ENCODE assay signal across 9 mouse cellular contexts in genomic region chr17:47876776-47877714, GRCm38 (mm10). TPM values are rescaled to one million over a fixed set of nuclear protein-coding genes. Genes with fewer than 3 reads are reported as not detected.
DNase-seq lines count a peak whose midpoint lies in the region; ATAC-seq and TF ChIP-seq lines count a peak whose summit lies in the region.
"Had no signal": no experiment of that assay in that cellular context is flagged by ENCODE, and none has a peak within 500 bp of the region (broad histone marks: within the 10 kb centered on the region; RNA-seq: fewer than 3 reads in every experiment).

No protein-coding gene starts in this region.

- WGBS in liver, postnatal 0 days (ENCODE audit: insufficient replicate concordance) = 78% methylated on average over 26 of the region's 26 CpGs
- WGBS in liver, embryonic 11.5 days = 61% methylated on average over 26 of the region's 26 CpGs
- 10% methylated on average over 26 of the region's 26 CpGs for WGBS in hindbrain, embryonic 15.5 days
- 41% methylated on average over 26 of the region's 26 CpGs for WGBS in olfactory bulb, adult 2 months

- no peak for TF ChIP-seq EP300 in liver, postnatal 0 days (IDR thresholded peaks at IDR 0.05; ENCODE audit: low read depth)

- no peaks in the 10 kb centered on the region for H3K27me3 ChIP-seq in liver, postnatal 0 days (ENCODE audit: insufficient read depth, low read length)
- H3K27me3 ChIP-seq in liver, embryonic 11.5 days (replicated peaks; ENCODE audit: control insufficient read depth, insufficient read depth, low read length) = no peaks in the 10 kb centered on the region
- H3K27me3 ChIP-seq in hindbrain, embryonic 15.5 days = peaks cover 4% of the 10 kb centered on the region; the same call in 1 of the 2 replicates
- H3K27me3 ChIP-seq: liver, embryonic 13.5 days had no signal

- no peak for ATAC-seq in liver, postnatal 0 days
- ATAC-seq in liver, embryonic 11.5 days (replicated peaks; ENCODE audit: low FRiP score) = no peak
- ATAC-seq in hindbrain, embryonic 15.5 days (ENCODE audit: low FRiP score, low read depth) = peak; percentile 24; the same call in 1 of the 2 replicates

- H3K9me3 ChIP-seq in liver, postnatal 0 days (ENCODE audit: low read length) = no peaks in the 10 kb centered on the region
- no peaks in the 10 kb centered on the region for H3K9me3 ChIP-seq in liver, embryonic 11.5 days (ENCODE audit: control insufficient read depth, low read length)
- H3K9me3 ChIP-seq in hindbrain, embryonic 15.5 days = no peaks in the 10 kb centered on the region
- H3K9me3 ChIP-seq: liver, embryonic 13.5 days had no signal

- TF ChIP-seq CTCF in liver, postnatal 0 days (IDR thresholded peaks at IDR 0.05; ENCODE audit: low read depth) = no peak
- no peak for TF ChIP-seq CTCF in olfactory bulb, adult 2 months (IDR thresholded peaks at IDR 0.05; ENCODE audit: insufficient read depth, low read depth, low read length)

- no peak for TF ChIP-seq POLR2A in olfactory bulb, adult 2 months (IDR thresholded peaks at IDR 0.05; ENCODE audit: insufficient read depth, low read depth, low read length)

- peak; percentile 25 for DNase-seq in cerebellum, adult 11-12 months
- no peak for DNase-seq in cerebellum, postnatal 14 days
- DNase-seq in liver, postnatal 0 days = no peak
- DNase-seq in liver, embryonic 11.5 days (ENCODE audit: low spot score) = no peak
- DNase-seq in testis, postnatal 10 days (ENCODE audit: low spot score) = no peak
- no peak for DNase-seq in cerebellum, postnatal 25 days
- DNase-seq: liver, embryonic 13.5 days had no signal

- 0 out of 2 replicates have a peak overlapping the region, but pooled peaks have one; percentile 8 for H3K4me3 ChIP-seq in liver, postnatal 0 days (ENCODE audit: low read depth, low read length)
- H3K4me3 ChIP-seq in liver, embryonic 11.5 days (ENCODE audit: low read depth, low read length) = no peak overlapping the region
- H3K4me3 ChIP-seq in hindbrain, embryonic 15.5 days = peak overlapping the region; percentile 47
- H3K4me3 ChIP-seq in olfactory bulb, adult 2 months (ENCODE audit: insufficient read depth, low read depth, low read length) = peak overlapping the region; percentile 51
- H3K4me3 ChIP-seq: liver, embryonic 13.5 days had no signal

- no peak overlapping the region for H3K27ac ChIP-seq in liver, postnatal 0 days (ENCODE audit: low read depth)
- H3K27ac ChIP-seq in liver, embryonic 11.5 days (ENCODE audit: low read depth, low read length) = no peak overlapping the region
- H3K27ac ChIP-seq in hindbrain, embryonic 15.5 days (replicated peaks) = peak overlapping the region; percentile 85
- no peak overlapping the region for H3K27ac ChIP-seq in olfactory bulb, adult 2 months (ENCODE audit: insufficient read depth, low read depth, low read length)
- H3K27ac ChIP-seq: liver, embryonic 13.5 days had no signal

- peaks cover 9% of the 10 kb centered on the region for H3K4me1 ChIP-seq in liver, postnatal 0 days (ENCODE audit: insufficient read depth)
- peaks cover 30% of the 10 kb centered on the region for H3K4me1 ChIP-seq in liver, embryonic 11.5 days (replicated peaks; ENCODE audit: control insufficient read depth, insufficient read depth, low read length)
- peaks cover 62% of the 10 kb centered on the region for H3K4me1 ChIP-seq in hindbrain, embryonic 15.5 days (replicated peaks)
- peaks cover 56% of the 10 kb centered on the region for H3K4me1 ChIP-seq in olfactory bulb, adult 2 months (ENCODE audit: control insufficient read depth, insufficient read depth, low read length)

- H3K4me2 ChIP-seq in liver, postnatal 0 days (ENCODE audit: low read depth, low read length) = peak overlapping the region; percentile 44
- no peak overlapping the region for H3K4me2 ChIP-seq in liver, embryonic 11.5 days
- H3K4me2 ChIP-seq in hindbrain, embryonic 15.5 days = peak overlapping the region; percentile 84
- H3K4me2 ChIP-seq: liver, embryonic 13.5 days had no signal

- H3K9ac ChIP-seq in liver, postnatal 0 days (replicated peaks) = no peak overlapping the region
- H3K9ac ChIP-seq in liver, embryonic 11.5 days (ENCODE audit: low read depth, low read length) = no peak overlapping the region
- peak overlapping the region; percentile 62 for H3K9ac ChIP-seq in hindbrain, embryonic 15.5 days
- H3K9ac ChIP-seq: liver, embryonic 13.5 days had no signal

- peaks cover 29% of the 10 kb centered on the region for H3K36me3 ChIP-seq in liver, postnatal 0 days (replicated peaks; ENCODE audit: insufficient read depth, low read length)
- peaks cover 23% of the 10 kb centered on the region; the same call in 1 of the 2 replicates for H3K36me3 ChIP-seq in liver, embryonic 11.5 days (ENCODE audit: control insufficient read depth, insufficient read depth, low read length)
- H3K36me3 ChIP-seq in hindbrain, embryonic 15.5 days = peaks cover 13% of the 10 kb centered on the region; the same call in 1 of the 2 replicates

RNA-seq across cellular contexts. Expression of gene Mdfi, which starts 42.6 kb away (rescaled TPM):
- polyA plus RNA-seq in liver, postnatal 0 days (2015; fragmentation: Nextera tagmentation; extraction: Ambion mirVana) = 0.82 TPM in 2 replicates
- 15.9 and 16.3 TPM in 2 replicates for polyA plus RNA-seq in liver, embryonic 11.5 days (2014; fragmentation: Nextera tagmentation; extraction: Ambion mirVana)
- polyA plus RNA-seq in hindbrain, embryonic 15.5 days (2015; fragmentation: Nextera tagmentation; extraction: Ambion mirVana) = 4.0 and 4.2 TPM in 2 replicates
- polyA plus RNA-seq in olfactory bulb, adult 2 months (2012; ENCODE audit: insufficient read depth, insufficient read length, low replicate concordance, missing spikeins) = not detected in 2 replicates

RNA-seq across cellular contexts. Expression of gene Foxp4, which starts 47.4 kb away (rescaled TPM):
- polyA plus RNA-seq in liver, postnatal 0 days (2015; fragmentation: Nextera tagmentation; extraction: Ambion mirVana) = 5.9 and 6.2 TPM in 2 replicates
- 21.3 and 21.6 TPM in 2 replicates for polyA plus RNA-seq in liver, embryonic 11.5 days (2014; fragmentation: Nextera tagmentation; extraction: Ambion mirVana)
- polyA plus RNA-seq in hindbrain, embryonic 15.5 days (2015; fragmentation: Nextera tagmentation; extraction: Ambion mirVana) = 34.3 and 42.2 TPM in 2 replicates
- polyA plus RNA-seq in olfactory bulb, adult 2 months (2012; ENCODE audit: insufficient read depth, insufficient read length, low replicate concordance, missing spikeins) = not detected in 2 replicates
